Mouse (Mus musculus) inflammation-experienced regulatory T-cells, adult 6 months (primary cell): ENCODE measurements around the gene Timm8a2. TPM values are rescaled to one million over a fixed set of nuclear protein-coding genes. Genes with fewer than 3 reads are reported as not detected.
A peak's percentile ranks its signal among the peaks of the same experiment; 100 is the strongest.

Experiments
- ATAC-seq: one replicate; pipeline ENCODE4 v1.8.0; 2017
- polyA plus RNA-seq, 3 experiments: library from polyadenylated mRNA; unstranded; fragments of 100-300 nt; shearing (Covaris generic); gene quantifications; one replicate each; pipeline ENCODE4 v1.2.1; 2017

The Timm8a2 gene
- not detected for polyA plus RNA-seq

DNA sequence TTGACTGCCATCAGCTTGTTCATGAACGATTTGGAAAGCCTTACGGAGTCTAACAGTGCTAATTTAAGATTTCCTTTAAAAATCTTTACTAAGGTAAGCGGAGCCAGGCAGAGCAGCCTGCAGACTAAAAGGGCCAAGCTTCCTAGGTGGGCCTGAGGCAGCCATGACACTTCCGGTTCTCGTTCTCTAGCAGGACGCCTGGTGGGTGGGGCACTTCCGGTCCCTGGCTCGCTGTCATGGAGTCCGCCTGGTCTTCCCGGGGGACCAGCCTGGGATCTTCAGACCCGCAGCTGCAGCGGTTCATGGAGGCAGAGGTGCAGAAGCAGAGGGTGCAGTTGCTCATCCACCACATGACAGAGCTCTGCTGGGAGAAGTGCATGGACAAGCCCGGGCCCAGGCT lies at the start of gene Timm8a2:
TSS of gene Timm8a2 (plus strand) at position 224 of the 400 bp plus-strand sequence.
- ATAC-seq, result no peak

- ATAC-seq, result no peak
Measured at GRCm38 (mm10) chr14:121985477-121985876, 49.0 kb upstream of the Timm8a2 start.

GRCm38 (mm10) chr14:121986028-121986427 lies 48.4 kb upstream of the Timm8a2 start:
- ATAC-seq, result no peak

DNA sequence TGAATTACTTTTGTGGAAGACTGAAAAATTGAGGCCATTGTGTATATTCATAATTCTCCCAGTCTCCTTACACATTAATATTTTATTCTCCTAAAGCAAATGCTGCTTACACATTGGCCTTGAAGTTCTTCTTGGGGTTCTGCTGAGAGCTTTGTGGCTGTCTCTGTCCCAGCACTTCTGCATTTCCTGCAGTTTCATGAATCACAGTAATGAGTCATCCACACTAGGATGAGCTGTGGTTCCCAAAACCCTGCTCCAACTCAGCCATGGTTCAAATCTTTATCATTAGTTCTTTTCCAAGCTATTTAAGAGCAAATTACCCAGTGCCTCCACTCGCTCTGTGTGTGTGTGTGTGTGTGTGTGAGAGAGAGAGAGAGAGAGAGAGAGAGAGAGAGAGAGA lies 47.2 kb upstream of the Timm8a2 start:
- no peak for ATAC-seq

DNA sequence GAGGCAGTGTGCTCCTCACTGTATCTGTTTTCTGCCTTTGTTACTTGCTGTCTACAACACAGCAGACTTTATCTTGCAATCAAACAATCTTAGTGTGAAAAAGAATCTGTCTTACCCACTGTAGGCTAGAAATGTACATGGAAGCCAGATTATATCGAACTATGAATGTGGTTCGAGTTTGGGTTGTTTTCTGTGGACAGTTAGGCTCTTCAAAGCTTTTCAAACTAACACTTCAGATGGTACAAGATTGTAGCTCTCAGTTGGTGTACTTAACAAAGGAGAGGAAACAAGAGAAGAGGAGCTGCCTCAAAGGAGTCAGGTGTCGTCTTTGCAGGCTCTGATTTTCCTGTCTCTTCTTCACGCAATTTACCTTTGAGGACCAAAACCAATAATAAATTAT lies 46.8 kb upstream of the Timm8a2 start:
- ATAC-seq, result no peak

DNA sequence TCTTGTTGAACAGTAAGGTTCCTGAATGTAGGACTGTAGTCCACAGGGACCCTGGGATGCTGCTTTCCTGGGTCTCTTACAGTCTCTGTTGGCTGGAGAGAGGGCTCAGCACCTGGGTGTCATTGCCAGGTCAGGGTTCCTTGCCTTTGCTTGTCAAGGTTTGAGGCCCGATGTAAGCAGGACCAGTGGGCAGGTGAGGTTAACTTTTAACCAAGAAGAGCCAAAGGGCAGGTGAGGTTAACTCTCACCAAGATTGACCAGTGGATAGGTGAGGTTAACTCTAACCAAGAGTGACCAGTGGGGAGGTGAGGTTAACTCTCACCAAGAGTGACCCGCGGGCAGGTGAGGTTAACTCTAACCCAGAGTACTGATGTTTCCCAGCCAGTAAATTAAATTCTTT lies 45.1 kb upstream of the Timm8a2 start:
- ATAC-seq, result no peak

GRCm38 (mm10) chr14:121989869-121990268 lies 44.6 kb upstream of the Timm8a2 start:
- ATAC-seq, result no peak

DNA sequence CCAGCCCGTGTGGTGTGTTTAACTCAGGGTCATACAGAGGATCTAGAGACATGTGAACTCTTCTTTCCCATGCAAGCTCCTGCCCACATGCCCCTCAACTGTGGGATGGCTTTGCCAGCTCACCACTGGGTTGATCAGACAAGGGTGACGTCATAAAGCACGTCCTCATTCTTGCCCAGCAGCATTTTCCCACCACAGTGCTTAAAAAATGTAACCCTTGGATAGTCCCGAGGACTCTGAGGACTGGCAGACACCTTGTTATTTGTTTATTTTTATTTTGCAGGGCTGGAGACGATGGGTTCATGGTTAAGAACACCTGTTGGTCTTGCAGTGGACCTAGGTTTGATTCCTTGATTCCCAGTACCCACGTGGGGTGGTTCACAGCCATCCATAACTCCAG lies 43.6 kb upstream of the Timm8a2 start:
- no peak for ATAC-seq

- ATAC-seq, result peak; percentile 38
Measured at GRCm38 (mm10) chr14:121991921-121992320, 42.6 kb upstream of the Timm8a2 start.

DNA sequence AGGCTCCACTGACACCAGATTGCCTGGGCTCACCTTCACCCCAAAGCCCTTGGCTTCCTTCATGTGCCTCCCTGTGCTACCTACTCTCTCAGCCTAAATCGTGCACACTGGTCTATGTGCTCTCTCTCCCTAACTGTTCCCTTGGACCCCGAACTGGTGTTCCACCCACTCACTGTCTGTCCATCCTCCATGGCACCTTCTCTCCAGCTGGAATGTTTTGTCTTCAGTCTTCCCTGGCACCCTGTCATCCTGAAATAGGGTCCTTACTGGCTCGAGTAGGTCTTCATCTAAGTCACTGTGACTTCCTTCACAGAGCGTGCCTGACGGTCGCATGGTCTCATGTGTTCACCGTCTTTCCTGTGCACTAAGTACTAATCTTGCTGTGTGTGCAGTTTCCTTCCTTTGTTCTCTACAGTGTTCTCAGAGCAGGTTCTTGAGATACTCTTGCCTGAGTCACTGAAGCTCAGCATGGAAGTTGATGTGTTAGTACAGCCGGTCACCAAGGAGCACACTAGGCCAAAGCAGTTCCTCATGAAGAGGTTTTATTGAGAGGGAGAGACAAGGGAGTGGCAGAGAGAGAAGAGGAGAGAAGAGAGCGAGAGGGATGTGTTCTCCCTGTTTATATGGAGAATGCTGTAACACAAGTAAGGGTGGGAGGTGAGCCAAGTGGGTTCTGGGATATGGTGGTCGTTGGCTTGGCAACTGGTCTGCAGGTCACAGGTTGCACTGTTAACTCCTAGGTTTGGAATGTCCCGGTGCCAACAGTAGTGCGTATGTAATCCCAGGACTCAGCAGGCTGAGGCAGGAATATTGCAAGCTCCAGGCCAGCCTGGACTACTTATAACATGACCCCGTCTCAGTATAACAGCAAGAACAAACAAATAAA lies 41.8 kb upstream of the Timm8a2 start:
- peak; percentile 81 for ATAC-seq

DNA sequence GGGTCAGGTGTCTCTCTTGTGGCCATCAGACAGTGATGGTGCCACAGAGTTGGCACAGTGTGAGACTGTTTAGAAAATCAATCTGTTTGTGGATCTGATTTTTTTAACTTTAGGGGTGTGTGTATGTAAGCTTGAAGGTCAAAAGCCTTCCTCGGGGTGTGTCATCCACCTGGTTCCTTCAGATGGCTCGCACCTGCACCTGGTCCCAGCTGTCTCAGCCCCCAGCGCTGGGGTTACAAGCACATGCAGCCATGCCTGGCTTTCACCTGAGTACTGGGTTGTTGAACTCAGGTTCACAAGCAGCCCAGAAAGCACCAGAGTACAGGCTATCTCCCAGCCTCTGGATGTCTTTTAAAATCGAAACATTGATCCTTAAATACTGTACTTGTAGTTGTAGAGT lies 40.9 kb upstream of the Timm8a2 start:
- no peak for ATAC-seq

DNA sequence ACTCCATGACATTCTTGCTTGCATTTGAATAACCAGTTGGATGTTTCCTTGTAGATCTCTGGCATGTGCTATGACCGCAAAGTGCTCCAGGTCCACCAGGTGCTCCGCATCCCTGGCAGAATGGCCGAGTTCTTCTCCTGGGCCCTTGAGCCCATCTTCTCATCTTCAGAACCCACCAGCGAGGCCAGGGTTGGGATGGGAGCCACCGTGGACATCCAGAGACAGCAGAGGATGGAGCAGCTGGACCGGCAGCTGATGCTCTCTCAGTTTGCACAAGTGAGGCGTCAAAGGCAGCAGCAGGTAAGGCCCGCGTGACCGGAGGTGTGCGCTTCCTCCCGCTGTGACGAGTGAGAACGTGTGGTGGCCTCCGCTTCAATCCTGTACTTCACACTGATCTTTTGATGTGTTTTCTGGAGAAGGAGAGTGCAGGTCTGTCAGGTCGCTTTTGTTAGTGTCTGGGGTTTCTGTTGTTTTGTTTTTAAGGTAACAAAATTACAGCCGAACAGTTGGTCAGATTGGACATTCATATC lies 40.2 kb upstream of the Timm8a2 start:
- ATAC-seq, result peak; percentile 34

- no peak for ATAC-seq
Measured at GRCm38 (mm10) chr14:121994846-121995556, 39.5 kb upstream of the Timm8a2 start.

- ATAC-seq, result no peak
Measured at GRCm38 (mm10) chr14:121995557-121995870, 39.0 kb upstream of the Timm8a2 start.

DNA sequence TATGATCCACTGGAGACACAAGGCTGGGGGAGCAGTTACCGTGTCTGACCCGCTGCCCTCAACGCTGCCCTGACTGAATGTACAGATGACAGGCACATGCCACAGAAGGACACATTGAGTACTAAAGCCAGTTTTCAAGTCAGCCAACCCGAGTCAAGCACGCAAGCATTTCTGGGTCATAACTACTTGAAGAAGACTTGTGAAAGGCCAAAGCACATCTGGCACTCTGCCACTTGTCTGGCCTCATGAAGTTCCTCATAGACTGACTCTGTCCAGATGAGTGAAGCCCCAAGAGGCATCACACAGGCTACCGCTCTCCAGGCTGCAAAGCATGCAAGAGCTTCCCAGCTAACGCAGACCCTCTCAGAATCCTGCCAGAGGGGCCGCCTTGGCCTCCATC lies 37.7 kb upstream of the Timm8a2 start:
- ATAC-seq, result no peak

DNA sequence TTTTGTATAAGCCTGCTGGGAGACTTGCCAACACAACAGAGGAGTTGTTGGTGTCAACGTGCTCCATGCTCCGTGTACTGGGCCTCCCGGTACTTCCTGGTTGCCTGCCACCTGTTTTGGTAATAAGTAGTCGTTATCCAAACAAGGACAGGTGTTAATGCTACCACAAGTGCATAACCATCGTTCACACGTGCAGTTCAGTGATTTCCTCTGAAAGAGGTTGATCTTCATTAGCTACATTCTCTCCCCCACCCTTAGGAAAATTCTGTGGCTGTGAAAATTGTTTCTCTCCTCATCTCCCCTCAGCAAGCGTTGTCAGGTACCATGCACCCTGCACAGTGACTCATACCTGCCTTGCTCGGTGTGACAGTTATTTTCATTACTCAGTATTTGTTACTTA lies 35.0 kb upstream of the Timm8a2 start:
- peak; percentile 22 for ATAC-seq

- ATAC-seq, result peak; percentile 75
Measured at GRCm38 (mm10) chr14:122000346-122001105, 33.9 kb upstream of the Timm8a2 start.

DNA sequence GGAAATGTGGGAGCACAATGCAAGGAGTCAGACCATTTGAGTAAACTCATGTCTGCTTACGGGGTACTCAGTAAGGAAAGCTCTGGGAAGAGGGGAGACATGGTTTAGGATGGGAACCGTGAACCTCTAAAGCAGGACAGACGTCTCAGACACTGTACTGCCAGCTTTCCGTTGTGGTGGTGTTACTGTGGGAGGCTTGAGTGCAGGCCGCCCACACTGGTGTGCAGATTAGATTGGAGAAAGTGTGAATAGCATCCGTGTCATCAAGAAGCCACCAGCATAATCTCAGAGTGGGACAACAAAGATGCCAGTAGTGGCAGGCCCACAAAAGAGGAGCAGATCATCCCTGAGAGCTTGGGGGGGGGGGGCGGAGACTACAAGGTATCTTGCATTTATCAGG lies 32.2 kb upstream of the Timm8a2 start:
- peak; percentile 14 for ATAC-seq

GRCm38 (mm10) chr14:122003812-122004211 lies 30.7 kb upstream of the Timm8a2 start:
- no peak for ATAC-seq

DNA sequence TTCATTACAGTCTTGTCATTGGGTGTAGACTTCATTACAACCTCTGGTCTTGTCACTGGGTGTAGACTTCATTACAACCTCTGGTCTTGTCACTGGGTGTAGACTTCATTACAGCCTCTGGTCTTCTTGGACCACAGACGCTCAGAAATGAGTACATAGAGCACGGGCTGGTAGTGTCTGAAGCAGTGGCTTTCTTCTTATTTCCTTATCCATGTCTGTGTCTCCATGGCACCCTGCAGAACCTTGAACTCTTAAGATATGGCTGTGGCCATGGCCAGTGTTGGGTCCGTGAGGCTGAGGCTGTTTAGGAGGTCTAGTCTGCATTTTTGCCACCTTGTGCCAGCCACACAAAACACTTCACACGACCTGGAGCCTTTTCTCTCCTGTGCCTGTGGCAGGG lies 26.2 kb upstream of the Timm8a2 start:
- no peak for ATAC-seq

GRCm38 (mm10) chr14:122009502-122009901 lies 25.0 kb upstream of the Timm8a2 start:
- peak; percentile 92 for ATAC-seq

DNA sequence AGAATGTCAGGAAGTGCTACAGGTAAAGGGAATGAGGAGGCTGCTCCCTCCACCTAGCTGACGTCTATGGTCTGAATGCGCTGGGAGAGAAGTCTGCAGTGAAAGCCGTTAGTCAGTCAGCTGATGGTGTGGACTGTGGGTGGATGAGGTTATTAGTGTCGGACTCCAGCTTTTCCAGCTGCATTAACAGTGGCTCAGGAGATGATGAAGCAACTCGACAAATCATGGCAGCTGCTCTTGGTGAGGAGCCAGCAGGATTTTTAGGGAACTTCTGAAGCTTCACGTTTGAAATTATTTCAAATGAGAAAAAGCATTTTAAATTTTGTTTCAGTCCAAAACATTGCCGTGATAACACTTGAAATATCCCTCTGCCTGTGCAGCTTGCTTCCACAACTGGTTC lies 24.2 kb upstream of the Timm8a2 start:
- no peak for ATAC-seq

DNA sequence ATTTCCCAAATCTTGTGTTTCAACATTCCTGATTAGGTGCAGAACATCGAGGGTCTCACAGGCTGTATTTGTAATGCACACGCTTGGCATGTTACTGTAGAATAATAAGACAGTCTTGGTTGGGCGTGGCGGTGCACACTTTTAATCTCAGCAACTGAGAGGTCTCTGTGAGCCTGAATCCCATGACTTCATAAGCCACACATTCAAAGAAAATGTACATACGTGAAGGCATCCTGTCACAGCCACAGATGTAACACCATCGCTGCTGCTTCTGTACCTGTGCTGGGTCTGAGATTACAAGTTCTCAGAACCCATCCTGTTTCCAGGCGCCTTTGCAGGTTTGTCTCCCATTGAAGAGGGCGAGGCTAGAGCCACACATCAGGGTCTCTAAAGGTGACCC lies 22.7 kb upstream of the Timm8a2 start:
- ATAC-seq, result peak; percentile 37
